Mouse (Mus musculus): ENCODE measurements around the gene Gm10024.
"Not testable (repeated sequence)": the region's sequence is repeated elsewhere in the genome, so short reads cannot be mapped to it uniquely, and the experiment has no call there.

Gene Gm10024

DNA sequence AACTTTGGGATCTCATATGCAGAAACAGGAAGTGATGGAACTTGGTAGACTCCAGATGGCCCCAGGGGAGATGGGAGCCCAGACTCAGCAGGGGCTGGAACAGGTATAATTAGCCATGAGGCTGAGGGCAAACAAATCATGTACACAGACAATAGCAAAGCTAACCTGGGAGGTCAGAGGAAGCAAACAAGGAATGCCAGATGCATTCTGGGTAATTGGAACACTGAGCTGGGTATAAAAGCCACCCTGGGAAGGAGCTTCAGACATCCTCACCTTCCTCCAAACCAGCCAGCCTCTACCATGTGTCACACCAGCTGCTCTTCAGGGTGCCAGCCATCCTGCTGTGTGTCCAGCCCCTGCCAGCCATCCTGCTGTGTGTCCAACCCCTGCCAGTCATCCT lies at the start of gene Gm10024:
TSS of gene Gm10024 (plus strand) at position 301 of the 400 bp plus-strand sequence.
- in situ Hi-C loops (cut with MboI), result not testable (repeated sequence)

DNA sequence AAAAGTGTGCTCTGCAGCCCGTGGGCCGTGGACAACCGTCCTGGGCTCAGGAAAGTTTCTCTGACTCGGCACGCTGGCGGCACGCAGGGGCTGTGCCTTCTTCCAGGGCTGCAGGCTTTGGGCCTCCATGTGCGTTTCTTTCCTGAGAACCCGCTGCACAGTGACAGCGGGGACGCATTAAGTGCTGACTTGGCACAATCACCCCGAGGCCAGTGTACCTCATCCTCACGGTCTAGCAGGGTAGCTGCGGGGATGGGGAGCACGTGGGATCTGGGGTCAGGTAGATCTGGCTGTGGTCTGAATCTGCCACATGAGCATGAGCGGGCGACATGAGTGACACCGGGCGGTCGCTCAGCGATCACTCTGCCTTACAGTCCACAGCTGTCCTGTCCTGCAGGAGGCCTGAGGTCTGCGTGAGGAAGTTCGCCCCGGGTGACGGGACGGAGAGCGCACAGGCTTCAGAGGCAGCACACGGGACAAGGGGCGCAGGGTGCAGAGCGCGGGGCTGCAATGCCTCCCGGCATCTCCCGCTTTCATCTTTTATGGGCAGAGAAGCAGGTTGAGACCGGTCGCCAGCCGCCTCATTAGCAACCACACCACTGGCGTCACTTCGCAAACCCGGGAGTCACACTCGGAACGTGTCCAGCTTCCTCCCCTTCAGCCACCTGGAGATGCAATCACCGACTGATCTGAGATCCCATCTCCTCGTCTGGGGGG lies 47.1 kb upstream of the Gm10024 start:
- in situ Hi-C loops (cut with MboI), result no loop called here

DNA sequence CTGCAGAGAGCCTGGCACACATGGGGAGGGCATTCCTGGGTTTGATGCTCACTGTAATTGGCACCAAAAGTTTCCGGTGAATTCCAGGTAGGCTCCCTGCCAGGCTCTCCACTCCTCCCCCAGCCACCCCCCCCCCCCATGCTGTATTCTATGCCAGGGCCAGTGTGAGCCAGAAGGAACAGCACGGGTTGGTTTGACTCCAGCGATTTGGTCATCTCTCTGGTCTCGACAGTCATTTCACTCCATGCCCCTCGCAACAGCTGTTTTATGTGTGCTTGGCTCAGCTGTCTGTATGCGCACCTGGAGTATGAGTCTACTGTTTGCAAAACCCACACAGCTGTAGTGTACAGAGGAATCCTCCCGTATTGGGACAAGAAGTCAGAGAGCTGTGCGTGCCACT lies 44.9 kb upstream of the Gm10024 start:
- in situ Hi-C loops (cut with MboI), result no loop called here

DNA sequence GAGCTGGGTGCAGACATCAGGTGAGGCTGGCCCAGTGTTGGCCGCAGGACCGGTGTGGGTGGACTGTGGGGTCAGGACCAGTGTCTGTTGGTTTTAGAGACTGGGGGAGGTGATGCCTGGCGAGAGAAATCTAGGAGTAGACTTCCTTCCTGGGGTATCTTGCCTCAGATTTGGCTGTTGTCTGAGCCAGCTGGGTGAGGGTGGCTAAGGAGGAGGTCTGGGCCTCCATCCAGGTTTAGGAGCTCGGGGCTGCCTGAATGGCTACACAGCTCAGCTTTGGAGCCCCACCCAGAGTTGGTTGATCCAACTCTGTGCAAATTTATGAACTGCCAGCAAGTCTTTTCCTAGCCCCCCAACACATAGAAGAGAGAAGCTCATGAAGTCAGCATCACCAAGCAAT lies 43.9 kb upstream of the Gm10024 start:
- in situ Hi-C loops (cut with MboI), result no loop called here

DNA sequence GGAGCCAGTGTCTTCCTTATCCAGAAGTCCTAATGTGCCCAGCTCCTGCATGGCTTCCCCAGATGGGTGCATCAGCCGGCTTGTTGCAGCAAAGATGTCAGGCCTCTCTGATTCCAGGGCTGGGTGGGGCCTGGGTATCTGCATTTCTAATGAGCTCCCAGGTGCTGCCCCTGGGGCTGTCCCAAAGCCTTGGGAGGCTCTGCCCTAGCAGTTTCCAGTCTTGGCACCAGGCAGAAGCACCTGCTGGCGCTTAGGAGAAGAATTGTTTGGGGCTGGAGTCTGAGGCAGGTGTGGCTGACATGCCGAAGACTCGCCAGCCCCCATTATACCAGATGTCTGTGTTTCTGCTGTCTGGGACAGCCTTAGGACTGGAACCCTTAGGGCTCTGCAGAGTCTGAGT lies 40.5 kb upstream of the Gm10024 start:
- in situ Hi-C loops (cut with MboI), result no loop called here

DNA sequence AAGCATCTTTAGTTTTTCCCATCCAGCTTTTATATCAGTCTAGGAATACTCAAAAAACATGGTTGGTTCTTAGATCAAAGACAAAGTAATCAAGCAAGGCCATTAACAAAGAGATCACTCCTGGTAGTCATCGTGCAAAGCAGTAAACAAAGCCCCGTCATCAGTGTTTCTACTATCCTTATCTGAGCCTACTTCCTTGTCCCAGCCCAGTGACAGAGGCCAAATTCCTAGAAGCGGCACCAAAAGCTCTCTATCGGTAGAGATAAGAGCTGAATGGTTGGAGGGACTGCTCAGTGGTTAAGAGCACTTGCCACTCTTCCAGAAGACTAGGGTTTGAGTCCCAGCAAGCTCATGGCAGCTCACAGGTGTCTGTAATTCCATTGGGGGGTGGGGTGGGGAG lies 39.7 kb upstream of the Gm10024 start:
- in situ Hi-C loops (cut with MboI), result no loop called here

DNA sequence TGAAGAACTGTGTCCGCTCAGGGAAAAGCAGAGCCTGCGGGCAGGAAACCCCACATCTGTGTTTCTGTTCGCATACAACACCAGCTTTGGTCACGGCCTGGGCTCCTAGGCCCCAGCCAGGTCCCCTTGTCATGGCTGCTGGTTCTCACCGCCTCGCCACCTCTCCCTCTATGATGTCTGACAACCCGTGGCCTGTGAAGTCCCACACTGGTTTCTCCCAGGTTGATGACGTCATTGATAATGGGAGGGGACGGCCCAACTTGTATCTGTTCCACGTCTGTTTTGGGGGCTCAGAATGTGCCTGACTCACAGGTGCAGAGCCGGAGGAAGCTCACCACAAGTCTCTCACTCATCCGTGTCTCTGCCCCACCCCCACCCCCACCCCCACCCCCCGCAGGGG lies 37.5 kb upstream of the Gm10024 start:
- in situ Hi-C loops (cut with MboI), result no loop called here

DNA sequence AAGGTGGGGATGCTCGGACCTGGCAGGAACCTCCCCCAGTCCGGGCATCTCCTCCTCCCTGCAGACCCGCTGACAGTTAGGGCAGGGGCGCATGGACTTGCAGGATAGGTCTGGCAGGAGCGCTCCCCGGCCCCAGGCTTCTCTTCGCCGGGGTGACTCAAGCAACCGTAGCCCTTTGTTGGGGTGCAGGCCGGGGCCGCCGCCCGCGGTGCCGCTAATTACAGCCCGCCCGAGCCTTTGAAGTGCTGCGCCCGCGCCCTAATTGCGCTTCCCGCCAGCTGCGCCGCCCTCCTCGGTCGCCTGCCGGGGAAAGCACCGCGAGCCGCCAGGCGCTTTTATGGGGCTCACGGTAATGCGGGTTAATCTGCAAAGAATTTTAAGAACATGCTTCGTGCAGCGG lies 33.7 kb upstream of the Gm10024 start:
- in situ Hi-C loops (cut with MboI), result no loop called here

DNA sequence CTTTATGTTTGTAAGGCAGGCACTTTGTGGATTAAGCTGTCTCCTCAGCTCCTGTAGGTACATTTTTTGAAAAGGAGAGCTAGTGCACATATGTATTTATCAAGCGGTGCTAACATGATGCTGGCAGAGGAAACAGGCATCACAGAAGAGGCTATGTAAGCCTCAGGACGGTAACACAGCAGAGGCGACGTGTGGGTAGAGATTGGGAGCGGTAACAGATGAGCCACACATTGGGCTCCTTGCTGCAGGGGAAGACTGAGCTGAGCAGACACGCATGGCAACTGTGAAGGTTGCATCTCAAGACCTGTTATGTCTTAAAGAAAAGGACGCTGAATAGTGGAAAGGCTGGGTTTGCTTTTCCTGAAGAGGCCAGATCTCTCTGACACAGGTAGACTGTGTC lies 28.3 kb upstream of the Gm10024 start:
- in situ Hi-C loops (cut with MboI), result no loop called here

DNA sequence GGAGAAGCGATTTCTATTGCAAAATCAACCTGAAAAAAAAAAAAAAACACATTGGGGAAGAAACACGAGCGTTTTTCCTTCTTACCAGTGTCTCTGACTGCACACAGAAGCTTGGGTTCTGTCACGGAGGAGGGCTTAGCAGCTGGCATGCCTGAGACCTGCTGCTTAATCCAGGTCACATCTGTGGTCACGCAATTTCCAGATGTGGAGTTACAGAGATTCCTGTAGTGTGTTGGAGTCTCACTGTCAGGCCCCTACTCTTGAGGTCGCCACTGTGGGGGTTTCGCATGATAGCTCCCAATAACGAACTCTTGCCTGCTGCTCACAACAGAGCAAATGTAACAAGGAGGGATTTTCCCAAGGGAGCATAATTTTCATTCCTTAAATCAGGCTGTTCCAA lies 27.1 kb upstream of the Gm10024 start:
- in situ Hi-C loops (cut with MboI), result no loop called here

DNA sequence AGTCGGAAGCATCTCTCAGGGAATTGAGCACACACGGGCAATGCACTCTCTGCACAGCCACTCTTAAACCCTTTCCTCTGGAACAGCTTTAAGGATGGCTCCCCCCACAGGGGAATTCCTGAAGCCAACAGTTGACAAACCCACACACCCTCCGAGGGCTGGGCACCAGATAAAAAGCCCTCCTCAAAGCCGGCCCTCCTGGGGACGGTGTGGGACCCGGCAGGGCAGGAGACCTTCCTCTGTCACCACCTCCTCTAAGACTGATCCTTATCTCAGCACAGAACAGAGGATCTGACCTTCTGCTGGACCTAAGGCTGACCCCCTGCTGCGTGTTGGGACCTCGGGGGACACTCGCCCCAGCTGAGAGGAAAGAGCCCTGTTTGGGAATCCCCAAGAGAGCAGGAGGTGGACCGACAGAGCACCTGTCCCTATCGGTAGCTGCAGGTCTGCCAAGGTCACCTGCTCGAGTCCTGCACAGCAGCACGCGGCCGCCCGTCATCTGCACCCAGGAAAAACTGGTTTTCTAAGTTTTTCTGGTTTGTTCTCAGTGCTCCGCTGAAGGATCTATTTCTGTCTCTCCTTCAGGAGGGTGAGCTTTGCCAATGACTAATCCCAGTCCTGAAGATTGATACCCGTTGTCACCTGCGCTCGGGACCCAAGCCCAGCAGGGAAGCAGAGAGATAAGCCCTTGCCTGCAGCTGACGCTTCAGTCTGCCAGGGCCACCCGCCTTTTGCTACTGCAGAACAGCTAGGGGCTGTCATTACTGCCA lies 25.2 kb upstream of the Gm10024 start, which contains the start of gene Tspear:
TSS of gene Tspear (plus strand) at position 675 of the 770 bp plus-strand sequence.
- in situ Hi-C loops (cut with MboI), result no loop called here

DNA sequence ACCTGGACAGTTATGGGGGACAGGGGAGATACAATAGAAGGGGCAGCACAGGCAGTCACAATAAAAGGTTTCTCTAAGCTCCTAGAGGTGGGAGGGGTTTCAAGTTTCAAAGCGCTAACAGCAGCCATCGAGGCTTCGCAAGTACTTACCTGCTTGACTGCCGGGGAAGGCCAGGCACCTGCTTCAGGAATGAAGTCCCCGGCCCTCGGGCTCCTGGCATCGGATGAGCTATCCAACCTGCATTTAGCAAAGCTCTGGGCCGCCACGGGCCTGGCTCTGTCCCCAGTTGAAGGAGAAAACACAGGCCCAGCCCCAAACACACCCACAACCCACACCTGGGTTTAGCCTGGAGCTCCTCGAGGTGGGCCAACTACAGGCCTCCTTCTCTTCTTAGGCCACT lies 24.2 kb upstream of the Gm10024 start:
- in situ Hi-C loops (cut with MboI), result no loop called here

DNA sequence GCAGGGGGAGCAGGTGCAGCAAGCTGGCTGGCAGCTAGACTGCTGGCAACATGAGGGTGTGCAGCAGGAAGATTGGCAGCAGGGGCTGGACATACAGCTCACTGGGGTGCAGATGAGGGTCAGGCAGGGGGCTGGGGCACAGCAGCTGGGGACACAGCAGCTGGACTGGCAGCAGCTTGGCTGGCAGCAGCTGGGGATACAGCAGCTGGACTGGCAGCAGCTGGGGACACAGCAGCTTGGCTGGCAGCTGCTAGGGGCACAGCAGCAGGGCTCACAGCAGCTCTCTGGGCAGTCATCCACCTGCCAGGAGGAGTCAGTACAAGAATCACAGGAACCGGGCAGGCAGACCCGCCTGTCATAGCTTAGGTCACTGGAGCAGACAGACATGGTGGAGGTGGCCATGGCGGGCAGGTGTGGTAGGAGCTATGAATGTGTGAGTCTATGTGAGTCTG lies 20.9 kb upstream of the Gm10024 start, which contains the start of gene Gm19402:
TSS of gene Gm19402 (minus strand) at position 402 of the 452 bp plus-strand sequence.
- in situ Hi-C loops (cut with MboI), result not testable (repeated sequence)

DNA sequence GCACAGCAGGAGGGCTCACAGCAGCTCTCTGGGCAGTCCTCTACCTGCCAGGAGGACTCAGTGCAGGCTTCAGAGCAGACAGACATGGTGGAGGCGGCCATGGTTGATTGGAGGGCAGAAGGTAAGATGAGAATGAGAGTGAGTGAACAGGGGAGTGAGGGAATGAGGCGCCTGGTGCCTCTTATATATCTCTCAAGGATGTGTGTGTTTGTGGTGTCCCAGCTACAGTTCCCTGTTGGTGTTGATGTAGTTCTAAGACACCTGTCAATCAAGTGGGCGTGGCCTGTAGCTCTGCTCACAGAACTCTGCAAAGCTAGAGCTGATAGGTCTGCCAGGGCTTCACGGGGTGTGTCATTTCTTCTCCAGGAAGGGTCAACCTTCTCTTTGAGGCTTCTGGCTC lies 14.1 kb upstream of the Gm10024 start, which contains the start of gene Gm9508:
TSS of gene Gm9508 (minus strand) at position 101 of the 400 bp plus-strand sequence.
- in situ Hi-C loops (cut with MboI), result no loop called here

DNA sequence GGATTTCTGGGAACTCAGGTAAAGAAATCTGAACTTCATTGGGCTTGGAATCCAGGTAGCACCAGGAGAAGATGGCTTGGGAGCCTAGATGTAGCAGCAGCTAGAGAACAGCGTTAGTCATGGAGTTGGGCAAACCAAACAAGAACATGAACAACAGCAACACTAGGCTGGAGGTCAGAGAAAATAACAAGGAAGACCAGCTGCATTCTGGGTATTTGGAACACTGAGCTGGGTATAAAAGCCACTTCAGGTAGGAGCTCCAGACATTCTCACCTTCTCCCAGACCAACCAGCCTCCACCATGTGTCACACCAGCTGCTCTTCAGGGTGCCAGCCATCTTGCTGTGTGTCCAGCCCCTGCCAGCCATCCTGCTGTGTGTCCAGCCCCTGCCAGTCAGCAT lies 4.9 kb upstream of the Gm10024 start, which contains the start of gene Gm10272:
TSS of gene Gm10272 (plus strand) at position 301 of the 400 bp plus-strand sequence.
- in situ Hi-C loops (cut with MboI), result no loop called here

DNA sequence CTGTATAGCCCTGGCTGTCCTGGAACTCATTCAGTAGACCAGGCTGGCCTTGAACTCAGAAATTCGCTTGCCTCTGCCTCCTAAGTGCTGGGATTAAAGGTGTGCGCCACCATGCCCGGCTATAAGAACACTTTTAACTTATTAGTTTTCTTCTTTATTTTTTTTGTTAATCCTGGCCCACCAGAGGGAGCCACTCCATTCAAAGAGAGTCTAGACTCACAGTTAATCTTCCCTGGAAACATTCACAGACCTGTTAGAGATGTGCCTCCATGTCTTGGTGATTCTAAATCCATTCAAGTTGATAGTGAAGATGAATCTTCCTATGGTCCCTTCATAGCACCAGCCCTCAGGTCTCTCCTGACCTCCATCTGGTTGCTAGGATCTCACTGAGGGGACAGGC lies 1.4 kb upstream of the Gm10024 start:
- in situ Hi-C loops (cut with MboI), result no loop called here

DNA sequence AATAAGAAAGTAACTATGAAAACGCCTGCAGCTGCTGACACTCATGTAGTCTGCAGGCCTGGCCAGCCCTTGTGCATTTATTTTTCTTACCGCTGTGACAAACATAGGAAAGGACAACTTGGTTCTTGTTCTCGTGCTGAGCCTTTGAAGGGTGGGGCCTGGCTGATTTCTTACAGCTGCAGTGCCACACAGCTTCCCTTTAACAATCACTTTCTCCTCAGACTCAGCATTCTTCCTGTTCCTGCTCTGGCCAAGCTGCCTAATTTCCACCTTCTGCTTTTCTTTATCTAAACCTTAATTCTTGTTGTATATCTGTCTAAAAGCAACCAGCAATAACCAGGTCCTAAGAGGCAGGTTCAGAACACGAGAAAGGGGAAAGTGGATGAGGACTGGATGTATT lies 2.5 kb downstream of the Gm10024 start:
- in situ Hi-C loops (cut with MboI), result no loop called here

DNA sequence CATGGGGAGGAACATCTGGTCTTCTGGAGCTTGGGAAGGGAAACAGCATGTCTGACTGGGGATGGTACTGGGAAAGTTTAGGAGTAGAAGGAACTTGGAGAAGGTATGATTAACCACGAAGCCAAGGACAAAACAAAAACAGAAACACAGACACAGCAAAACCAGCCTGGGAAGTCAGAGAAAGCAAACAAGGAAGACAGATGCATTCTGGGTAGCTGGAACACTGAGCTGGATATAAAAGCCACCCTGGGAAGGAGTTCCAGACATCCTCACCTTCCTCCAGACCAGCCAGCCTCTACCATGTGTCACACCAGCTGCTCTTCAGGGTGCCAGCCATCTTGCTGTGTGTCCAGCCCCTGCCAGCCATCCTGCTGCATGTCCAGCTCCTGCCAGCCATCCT lies 4.2 kb downstream of the Gm10024 start, which contains the start of gene Gm10142:
TSS of gene Gm10142 (plus strand) at position 301 of the 400 bp plus-strand sequence.
- in situ Hi-C loops (cut with MboI), result no loop called here

DNA sequence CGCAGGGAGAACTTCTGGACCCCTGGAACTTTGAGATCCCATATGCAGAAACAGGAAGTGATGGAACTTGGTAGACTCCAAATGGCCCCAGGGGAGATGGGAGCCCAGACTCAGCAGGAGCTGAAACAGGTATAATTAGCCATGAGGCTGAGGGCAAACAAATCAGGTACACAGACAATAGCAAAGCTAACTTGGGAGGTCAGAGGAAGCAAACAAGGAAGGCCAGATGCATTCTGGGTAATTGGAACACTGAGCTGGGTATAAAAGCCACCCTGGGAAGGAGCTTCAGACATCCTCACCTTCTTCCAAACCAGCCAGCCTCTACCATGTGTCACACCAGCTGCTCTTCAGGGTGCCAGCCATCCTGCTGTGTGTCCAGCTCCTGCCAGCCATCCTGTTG lies 9.0 kb downstream of the Gm10024 start, which contains the start of gene Krtap12-1:
TSS of gene Krtap12-1 (plus strand) at position 301 of the 400 bp plus-strand sequence.
- in situ Hi-C loops (cut with MboI), result not testable (repeated sequence)

DNA sequence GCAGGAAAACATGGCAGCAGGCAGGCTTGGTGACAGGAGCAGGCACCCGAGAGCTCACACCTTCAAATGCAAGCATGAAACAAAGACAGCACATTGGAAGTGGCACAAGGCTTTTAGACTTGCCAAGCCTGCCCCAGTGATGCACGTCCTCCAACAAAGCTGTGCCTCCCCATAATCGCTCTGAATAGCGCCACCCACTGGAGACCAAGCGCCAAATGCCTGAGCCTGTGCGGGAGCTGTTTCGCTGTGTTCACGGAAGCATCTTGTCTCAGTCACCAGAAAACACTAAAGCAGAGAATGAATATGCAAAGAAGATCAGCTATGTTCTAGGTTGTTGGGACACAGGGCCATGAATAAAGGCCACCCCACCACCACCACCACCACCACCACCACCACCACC lies 13.6 kb downstream of the Gm10024 start:
- in situ Hi-C loops (cut with MboI), result no loop called here

DNA sequence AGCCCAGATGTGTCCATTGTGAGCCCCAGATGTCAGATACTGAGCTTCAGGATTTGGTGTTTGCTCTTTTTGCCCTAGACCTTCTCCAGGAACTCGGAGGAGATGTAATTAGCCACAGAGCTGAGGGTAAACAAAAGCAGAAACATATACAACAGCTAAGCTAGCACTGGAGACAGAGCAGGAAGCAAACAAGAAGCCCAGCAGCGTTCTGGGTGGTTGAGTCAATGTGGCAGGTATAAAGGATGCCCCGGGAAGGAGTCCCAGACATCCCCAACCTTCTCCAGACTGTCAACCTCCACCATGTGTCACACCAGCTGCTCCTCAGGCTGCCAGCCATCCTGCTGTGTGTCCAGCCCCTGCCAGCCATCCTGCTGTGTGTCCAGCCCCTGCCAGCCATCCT lies 14.9 kb downstream of the Gm10024 start, which contains the start of gene Gm10100:
TSS of gene Gm10100 (plus strand) at position 301 of the 400 bp plus-strand sequence.
- in situ Hi-C loops (cut with MboI), result no loop called here

DNA sequence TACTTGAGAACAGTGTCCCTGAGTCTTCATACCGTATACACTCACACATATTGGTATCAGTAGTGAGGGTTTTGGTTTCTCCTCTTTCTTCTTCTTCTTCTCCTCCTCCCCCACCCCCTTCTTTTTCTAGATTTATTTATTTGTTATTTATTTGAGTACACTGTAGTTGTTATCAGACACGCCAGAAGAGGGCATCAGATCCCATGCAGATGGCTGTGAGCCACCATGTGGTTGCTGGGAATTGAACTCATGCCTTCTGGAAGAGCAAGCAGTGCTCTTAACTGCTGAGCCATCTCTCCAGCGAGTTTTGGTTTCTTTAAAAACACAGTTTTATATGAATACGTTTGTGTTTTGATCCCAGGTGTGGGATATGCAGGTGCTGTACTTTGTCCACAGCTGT lies 17.0 kb downstream of the Gm10024 start:
- in situ Hi-C loops (cut with MboI), result no loop called here

DNA sequence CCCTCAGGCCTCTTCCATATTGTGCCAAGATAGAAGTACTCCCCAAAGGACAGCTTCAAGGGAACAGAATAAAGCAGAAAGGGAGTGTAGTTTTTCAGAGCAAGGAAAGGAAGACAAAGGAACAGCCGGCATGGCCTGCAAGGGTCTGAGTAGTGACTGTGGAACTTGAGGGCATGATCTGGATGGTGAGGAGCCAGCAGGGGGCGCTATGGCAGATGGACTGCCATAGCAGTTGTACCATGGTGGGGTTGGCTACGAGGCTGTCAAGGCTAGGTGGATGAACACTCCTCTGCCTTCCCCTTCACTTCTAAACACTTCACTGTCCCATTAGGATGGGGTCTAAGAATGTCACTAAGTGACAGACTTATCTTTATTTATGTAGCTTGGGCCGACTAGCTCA lies 18.0 kb downstream of the Gm10024 start:
- in situ Hi-C loops (cut with MboI), result no loop called here

Data from mature B cell (primary cell).